Mouse (Mus musculus): ENCODE measurements around the gene Kng1.
A peak's percentile ranks its signal among the peaks of the same experiment; 100 is the strongest.

Gene Kng1

GRCm38 (mm10) chr16:23113903-23114302, 56.2 kb downstream of the Kng1 start:
- no peak for DNase-seq (ENCODE audit: low read depth, low spot score)

DNA sequence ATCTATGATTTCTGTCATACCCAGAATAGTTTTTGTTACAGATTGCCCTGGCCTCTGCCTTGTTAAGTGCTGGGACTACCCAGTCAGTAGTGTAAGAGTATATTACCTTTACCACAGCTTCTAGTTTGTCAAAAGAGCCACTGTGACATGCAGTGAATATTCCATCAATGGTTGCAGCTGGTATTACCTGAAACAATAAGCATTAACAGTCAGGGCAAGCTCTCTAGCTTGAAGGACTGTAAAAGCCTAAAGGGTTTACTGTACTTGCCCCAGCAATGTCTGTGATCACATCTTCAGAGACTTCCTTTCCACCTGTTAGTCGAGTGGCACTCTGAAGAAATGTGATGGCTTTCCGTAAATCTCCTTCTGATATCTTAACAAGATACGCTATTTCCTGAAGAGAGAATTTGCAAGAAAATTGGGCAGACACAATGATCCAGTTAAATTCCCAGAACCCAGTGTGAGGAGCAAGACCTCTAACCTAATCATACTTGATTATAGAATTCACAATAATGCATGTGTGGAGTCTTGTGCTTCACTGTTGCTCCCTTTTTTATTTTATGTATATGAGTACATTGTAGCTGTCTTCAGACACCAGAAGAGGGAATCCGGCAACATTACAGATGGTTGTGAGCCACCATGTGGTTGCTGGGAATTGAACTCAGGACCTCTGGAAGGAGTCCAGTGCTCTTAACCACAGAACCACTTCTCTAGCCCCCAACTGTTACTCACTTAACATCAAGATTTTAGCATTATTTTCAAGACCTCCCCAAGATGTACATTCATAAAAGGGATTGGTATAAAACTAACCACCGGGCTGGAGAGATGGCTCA, 56.9 kb downstream of the Kng1 start:
- DNase-seq (ENCODE audit: low read depth, low spot score) = no peak

DNA sequence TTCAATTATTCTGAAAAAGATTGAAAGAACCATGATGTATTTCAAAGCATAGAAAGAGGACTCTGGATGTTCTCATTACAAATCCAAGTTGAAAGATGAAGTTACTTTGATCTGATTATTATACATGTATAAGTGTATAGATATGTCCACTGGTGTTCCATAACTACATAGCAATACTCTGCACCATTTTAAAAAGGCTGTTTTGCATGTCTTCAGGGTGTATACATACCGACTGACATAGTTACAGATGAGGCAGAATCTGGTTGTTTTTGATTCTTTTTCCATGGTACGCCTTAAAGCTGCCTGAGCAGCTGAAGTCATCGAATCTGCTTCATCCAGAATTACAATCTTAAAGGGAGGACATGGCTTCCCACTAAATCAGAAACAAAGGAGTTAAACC, 57.8 kb downstream of the Kng1 start:
- DNase-seq (ENCODE audit: low read depth, low spot score) = no peak

GRCm38 (mm10) chr16:23117173-23117572, 59.5 kb downstream of the Kng1 start:
- DNase-seq (ENCODE audit: low read depth, low spot score) = no peak

- no peak for DNase-seq (ENCODE audit: low read depth, low spot score)
Observed at GRCm38 (mm10) chr16:23122446-23122845, 64.8 kb downstream of the Kng1 start.

DNA sequence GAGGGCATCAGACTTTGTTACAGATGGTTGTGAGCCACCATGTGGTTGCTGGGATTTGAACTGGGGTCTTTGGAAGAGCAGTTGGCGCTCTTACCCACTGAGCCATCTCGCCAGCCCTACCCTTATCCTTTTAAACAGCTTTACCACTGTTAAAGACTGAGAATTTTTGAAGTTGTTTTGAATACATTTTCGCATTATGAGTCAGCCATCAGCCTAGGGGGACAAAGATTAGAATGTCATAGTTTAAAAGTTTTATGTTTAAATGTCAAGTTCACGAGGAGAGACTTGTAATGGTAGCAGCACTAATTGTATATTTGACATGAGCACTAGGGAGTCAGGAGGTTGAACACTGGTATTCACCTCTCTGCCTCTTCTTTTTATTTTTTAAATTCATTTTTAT, 65.4 kb downstream of the Kng1 start:
- DNase-seq (ENCODE audit: low read depth, low spot score) = no peak

DNA sequence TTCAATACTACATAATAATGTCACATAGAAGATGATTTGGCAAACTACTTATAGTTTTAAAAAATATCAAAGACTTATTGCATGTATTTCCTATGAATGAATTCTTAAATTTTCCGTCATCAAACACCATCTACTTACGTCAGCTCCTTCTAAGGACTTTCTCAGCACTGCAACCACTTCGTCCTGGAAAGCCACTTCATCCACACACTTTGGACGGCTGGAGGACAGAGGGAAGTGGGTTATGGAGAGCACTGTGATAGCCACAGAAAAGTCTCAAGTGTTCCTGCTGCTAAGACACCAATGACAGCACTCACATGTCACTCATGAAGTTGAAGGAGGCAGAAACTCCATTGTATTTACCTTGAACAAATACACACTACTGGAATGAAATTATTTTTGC, 66.7 kb downstream of the Kng1 start:
- DNase-seq (ENCODE audit: low read depth, low spot score) = no peak

- DNase-seq (ENCODE audit: low read depth, low spot score) = no peak
Observed at GRCm38 (mm10) chr16:23127311-23127672, 69.6 kb downstream of the Kng1 start.

- DNase-seq (ENCODE audit: low read depth, low spot score) = peak; percentile 78
Observed at GRCm38 (mm10) chr16:23127673-23128375, 70.2 kb downstream of the Kng1 start, which contains the start of gene Rfc4. Rfc4 (minus strand) TSS chr16:23127737.

- DNase-seq (ENCODE audit: low read depth, low spot score) = no peak
Observed at GRCm38 (mm10) chr16:23130303-23130702, 72.6 kb downstream of the Kng1 start.

Measured in telencephalon, adult 2 months (tissue).